Mouse (Mus musculus): ENCODE measurements at regions not wholly inside any gene's neighbourhood (a gene's known extent, or its start where the extent isn't known, plus 50 kb on each side); places are given as distances from the start of the nearest gene placed in this dataset.

DNA sequence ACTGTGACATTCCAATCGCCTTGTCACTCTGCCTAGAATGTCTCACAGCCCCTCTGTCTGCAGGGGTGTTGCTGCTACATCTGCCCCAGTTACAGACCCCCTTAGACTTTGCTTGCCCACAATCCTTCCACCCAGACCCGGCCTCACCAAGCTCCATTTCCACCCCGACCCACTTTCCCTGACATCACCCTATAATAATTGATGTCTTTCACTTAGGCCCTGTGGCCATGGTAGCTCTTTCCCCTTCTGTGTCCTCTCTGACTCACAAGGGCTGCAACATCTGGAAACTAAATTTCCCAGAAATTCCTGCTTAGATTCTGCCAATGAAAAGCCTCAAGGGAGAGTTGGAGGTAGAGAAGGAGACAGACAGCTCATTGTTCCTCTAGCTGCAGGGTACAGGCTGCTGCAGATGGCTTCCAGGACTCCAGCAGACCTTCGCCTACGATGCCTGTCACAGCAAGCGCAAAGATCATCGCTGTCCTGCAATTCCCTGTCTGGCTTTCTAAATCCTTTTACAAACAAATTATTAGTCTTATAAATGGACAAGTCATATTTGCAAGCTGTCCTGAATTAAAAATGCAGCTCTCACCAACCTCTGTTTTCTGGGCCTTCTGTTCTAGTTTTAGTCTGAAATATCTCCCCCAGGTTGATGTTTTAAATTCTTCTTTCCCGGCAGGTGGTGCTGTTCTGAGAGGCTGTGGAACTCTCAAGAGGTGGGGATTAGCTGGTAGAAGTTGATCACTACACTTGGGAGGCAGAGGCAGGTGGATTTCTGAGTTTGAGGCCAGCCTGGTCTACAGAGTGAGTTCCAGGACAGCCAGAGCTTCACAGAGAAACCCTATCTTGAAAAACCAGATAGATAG, 104.9 kb upstream of the Oxgr1 start:
- no peak for DNase-seq (ENCODE audit: low read depth)

GRCm38 (mm10) chr14:120148803-120149202, 106.6 kb upstream of the Oxgr1 start:
- no peak for DNase-seq (ENCODE audit: low read depth)

DNA sequence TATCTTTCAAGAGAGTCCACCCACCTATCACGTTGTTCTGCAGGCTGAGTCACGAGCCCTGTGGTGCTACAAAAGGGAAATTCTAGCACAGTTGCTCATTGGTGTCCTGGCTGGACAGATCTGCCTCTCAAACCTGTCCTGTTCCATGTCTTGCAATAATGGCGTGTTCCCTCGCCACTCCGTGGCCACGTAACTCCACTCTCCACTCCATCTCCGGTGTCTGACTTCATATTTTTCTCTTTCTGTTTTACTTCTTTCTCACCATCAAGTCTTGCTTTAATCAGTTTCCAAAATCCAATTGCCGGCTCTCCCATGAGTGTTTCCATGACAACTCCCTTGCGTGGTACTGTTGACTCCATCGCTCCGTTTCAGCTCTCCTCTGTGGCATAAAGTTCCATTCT, 107.1 kb upstream of the Oxgr1 start:
- DNase-seq (ENCODE audit: low read depth), result no peak

DNA sequence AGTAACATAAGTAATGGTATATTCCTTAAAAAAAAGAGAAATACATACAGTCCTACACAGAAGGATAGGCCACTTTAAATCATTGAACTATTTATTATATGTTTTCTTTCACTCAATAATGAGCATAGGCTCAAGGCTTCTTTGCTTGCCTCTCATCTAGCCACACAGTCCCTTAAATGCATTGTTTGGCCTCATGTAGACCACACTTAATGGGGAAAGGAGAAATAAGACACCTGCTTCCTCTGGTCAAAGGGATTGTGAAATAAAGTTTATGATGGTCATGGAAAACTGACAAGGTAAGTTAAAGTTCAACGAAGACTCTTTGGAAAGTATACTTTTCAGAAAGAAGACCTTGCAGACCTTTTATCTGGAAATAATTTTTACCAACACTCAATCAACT, 108.4 kb upstream of the Oxgr1 start:
- DNase-seq (ENCODE audit: low read depth), result no peak

DNA sequence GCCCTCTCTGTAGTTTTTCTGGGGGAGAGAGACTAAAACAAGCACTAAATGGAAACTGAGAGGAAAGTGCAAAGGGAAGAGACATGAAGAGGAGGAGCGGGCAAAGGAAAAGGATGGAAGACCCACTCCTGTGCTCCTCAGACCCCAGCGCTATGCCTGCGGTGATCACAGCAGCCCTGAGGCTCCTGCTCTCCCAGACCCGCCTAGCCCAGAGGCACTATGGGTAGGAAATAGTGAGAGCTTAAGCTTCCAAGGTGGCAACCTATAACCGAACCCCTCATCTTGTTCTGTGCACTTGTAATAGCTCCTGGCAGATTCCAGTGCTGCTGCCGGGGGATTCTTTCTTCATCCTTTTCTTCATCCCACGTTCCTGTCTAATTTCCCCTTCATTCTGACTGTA, 112.2 kb upstream of the Oxgr1 start:
- no peak for DNase-seq (ENCODE audit: low read depth)

DNA sequence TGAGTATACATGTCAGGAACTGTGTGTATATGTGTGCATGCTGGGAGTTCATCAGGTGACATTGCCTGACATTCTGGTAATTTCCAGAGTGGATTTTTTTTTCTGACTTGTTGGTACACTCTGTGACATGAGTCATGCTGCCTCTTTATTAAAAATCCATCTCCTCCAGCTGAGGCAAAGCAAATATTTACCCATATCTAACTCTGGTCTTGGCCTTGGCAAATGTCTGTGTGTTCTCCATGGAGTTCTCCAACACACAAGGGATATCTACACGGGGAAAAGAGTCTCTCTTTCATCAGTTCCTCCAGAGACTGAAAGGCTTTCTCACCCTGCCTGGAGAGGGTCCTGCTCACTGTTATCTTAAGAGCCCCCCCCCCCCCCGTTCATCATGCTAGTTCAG, 111.3 kb upstream of the Mbnl2 start:
- DNase-seq (ENCODE audit: low read depth), result no peak

- DNase-seq (ENCODE audit: low read depth), result no peak
These were observed 109.9 kb upstream of the Mbnl2 start for GRCm38 (mm10) chr14:120165496-120166045.

- DNase-seq (ENCODE audit: low read depth), result no peak
These were observed 104.7 kb upstream of the Mbnl2 start for GRCm38 (mm10) chr14:120170733-120171132.

GRCm38 (mm10) chr14:120172058-120172457, 103.4 kb upstream of the Mbnl2 start:
- no peak for DNase-seq (ENCODE audit: low read depth)

DNA sequence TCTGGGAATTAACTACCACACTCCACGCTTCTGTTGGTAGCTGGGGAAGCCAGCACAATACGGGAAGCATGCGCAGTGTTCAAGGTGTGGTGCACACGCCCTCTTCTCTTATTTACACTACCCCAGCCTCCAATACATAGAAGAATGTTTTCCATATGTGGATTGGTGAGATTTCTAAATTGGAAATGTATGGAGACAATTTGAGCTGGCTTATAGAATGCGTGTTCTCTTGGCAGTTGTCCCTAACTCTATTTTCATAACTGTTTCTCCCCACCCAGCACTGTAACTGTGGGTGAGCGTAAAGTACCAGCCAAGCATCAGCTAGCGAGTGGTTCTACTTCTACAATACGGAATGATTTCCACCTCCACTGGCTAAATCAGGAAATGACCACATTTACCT, 102.6 kb upstream of the Mbnl2 start:
- DNase-seq (ENCODE audit: low read depth), result no peak

GRCm38 (mm10) chr14:120174615-120175014, 100.9 kb upstream of the Mbnl2 start:
- no peak for DNase-seq (ENCODE audit: low read depth)

DNA sequence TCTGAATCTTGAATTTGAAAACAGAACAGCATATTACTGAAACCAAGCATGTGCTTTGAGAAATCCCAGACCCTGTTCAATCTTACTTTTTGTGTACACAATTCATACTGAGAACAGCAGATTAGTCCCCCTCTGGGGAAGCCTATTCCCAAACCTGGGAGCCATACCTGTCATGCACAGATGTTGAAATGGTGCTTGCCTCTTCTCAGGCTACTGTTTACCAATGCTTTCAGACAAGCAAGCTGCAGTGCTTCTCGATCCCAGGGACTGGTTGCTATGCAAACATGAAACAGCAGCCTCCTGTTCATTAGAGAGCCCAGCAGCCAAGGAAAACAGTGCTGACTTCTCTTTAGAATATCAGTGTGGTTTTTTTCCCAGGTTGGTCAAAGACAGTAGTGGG, 80.3 kb upstream of the Mbnl2 start:
- no peak for DNase-seq (ENCODE audit: low read depth)

DNA sequence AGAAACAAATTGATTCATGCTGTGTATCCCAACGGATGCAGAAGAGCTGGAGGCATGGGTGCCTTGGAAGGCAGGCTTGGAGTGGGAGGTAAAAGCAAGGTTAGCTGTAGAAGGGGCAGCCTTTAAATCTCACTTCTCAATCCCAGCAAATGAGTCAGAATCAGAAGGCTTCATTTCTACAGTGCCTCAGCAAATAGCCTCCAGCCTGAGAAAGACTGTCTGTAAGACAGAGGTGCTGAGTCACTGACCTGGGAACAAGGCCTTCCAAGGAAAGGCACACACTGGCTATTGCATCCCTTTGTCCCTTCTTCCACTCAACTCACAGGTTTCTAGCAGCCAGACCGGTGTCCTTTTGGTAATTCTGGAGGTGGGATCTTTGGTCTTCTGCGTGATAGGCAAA, 63.7 kb upstream of the Mbnl2 start:
- DNase-seq (ENCODE audit: low read depth), result no peak

DNA sequence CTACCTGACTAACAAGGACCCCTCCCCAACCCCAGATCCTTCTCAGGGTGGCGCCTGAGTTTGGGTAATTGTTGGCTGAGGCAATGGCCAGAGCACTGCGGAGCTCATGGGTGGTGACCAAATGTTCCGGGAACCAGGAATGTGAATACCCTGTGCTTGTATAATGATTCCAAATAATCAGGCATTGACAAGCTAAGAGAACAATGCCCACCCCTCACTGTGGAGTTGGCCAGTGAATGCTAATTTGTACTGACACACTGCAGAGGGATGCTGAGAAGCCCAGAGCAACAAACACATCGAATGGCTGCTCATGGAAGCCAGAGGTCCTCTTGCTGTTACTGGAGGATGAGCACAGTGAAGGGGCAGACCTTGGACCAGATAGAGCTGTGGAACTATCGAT, 62.8 kb upstream of the Mbnl2 start:
- no peak for DNase-seq (ENCODE audit: low read depth)

DNA sequence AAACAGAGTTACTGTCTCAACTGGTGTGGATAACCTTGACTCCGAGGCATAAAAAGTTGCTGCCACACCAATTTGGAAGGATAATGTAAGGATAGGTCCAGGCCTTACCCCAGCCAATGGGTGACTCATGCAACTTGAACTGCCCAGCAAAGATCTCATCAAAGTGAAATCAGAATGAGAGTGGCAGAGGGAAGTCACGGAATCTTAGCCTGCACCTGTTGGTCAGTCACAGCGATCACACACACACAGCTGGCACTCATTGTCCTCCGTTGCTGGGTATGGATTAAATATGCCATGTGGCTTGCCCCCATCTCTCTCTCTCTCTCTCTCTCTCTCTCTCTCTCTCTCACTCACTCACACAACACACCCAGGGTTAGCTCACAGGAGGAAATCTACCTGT, 56.2 kb upstream of the Mbnl2 start:
- no peak for DNase-seq (ENCODE audit: low read depth)

DNA sequence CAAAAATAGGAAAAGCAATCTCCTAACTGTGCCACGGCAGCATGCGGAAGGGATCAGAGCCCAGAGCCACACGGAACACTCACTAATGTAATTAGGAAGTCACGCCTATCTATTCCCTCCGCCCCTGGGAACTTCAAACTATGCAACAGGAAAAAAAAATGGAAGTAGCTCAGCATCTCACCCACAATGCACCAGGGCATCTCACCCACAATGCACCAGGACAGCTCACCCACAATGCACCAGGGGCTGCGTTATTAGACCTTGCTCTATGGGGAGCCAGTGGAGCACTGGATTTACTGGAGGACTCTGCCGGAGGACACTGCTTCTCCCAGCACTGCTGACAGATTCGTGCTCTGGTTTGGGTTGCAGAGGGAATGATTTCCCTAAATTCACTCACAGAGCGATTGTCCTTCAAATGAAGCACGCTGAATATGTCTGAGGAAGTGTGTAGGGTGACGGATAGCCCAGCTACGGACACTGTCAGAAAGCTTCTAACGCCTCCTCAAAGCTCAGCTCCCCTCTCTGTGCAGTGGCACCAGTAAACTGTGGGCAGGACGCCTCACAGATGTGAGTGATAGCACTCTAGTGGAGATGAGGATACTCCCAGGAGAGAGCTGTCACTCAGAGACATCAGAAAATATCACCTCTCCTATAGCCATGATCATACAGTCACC, 51.8 kb upstream of the Mbnl2 start:
- DNase-seq (ENCODE audit: low read depth), result no peak

DNA sequence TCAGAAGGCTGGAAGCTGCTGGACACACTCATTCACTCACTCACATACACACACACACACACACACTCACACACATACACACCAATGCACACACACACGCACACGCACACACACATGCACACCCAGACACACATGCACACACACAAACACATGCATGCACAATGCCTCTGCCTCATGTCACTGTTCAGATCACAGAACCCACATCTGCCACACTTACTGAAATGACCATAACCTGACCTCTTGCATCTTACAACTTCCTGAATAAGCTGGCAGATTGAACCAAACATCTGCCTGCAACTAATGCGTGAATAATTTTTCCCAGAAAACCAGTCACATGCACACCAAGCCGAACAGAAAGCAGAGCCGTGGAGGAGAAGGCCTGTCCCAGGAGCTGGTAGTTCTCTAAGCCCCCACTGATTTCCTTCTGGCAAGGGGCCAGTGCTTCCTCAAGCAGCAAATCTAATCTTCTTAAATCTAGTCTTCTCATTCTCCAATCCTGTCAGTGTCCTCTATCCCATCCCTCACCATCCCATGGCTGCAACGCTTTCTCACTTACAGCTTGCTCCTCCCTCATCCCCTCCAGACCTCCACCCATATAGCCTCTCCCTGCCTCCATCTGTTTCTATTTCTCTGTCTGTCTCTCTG, 51.1 kb upstream of the Mbnl2 start:
- no peak for DNase-seq (ENCODE audit: low read depth)

- no peak for DNase-seq (ENCODE audit: low read depth)
These were observed 49.8 kb upstream of the Mbnl2 start for GRCm38 (mm10) chr14:120225657-120226056.

Measured in c-Kit-positive CD71-negative TER-119-negative erythroid progenitor cells, embryonic 14.5 days (primary cell).